Mouse (Mus musculus) central nervous system, embryonic 18 days (tissue): Measurements from ENCODE around the gene Tuba1b. TPM values are rescaled to one million over a fixed set of nuclear protein-coding genes. Genes with fewer than 3 reads are reported as not detected.

Experiments
- polyA plus RNA-seq: library from polyadenylated mRNA; depleted of rRNA; stranded (reverse); fragments of >200 nt; gene quantifications from 2 replicates; pipeline ENCODE4 v1.2.3, GENCODE M21; 2012; rRNA removed

Tuba1b gene
- 1,779 and 1,791 TPM in 2 replicates for polyA plus RNA-seq

DNA sequence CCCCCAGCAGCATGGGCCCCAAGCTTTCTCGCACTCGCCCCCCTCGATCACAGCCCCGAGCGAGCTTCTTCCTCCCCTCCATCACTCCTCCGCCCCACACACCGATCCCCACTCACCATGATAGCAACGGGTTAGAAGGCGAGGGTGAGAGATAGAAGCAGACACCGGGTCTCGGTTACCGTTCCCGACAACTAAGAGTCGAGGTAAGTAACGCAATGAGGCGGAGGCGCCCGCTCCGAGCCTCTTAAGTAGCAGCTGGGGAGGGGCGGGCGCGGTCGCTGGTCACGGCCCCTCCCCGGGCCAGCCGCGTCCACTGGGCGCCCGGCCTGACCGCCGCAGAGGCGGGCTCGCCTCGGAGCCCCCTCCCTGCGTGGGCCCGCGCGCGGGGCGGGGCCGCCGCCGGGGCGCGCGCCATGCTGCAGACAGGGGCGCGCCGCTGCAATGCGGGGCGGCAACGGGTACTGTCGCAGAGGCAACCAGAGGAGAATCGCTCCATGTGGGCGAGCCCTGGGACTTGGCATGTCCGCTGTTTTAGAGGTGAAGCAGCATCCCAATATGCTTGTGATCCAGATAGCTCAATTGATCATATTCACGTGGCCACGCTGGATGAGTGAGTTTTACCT lies at the start of gene Tuba1b:
TSS of gene Tuba1b (minus strand) at position 349 of the 623 bp plus-strand sequence.

DNA sequence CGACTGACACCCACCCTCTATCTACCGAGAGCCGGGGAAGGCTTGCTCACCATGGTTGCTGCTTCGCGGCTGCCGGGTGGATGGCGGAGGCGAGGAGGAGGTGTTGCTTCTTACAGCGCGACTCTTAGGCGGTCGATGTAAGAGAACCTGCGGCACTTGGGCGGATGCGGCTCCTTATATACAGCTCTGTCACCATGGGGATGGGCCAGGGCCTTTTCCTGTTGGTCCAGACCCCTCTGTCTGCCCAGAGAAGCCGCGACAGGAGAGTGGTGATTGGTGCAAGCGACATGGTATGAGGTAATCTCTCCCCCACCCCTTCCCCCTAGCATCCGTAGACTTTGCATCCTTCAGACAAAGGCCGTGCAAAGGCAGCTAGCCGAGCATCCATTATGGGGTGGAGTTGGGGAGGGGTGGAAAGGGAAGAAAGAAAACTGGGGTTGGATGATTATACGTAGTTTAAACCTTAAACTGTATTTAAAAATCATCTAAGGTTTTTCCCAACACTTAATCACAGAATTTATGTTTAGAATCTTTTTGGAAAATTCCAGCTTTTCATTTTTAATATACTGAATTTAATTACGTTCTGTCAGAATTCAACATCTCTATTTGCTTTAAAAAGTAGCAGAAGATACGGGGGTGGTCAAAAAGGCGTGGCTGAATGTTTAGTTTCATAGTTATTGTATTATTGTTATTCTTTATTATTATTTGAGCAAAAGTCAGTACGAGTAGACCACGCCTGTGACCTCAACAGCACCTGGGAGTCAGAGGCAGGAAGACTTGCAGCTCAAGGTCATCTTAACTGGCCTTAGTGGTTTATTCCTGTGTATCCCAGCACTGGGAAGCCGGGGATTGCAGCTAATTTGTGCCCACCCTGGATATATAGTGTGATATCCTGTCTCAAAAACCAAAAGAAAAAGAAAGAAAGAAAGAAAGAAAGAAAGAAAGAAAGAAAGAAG lies 19.3 kb upstream of the Tuba1b start, which contains the start of the genes Gm49450 and Tuba1a:
TSS of gene Gm49450 (minus strand) at position 151 of the 956 bp plus-strand sequence.
TSS of gene Tuba1a (minus strand) at position 303 of the 956 bp plus-strand sequence.

DNA sequence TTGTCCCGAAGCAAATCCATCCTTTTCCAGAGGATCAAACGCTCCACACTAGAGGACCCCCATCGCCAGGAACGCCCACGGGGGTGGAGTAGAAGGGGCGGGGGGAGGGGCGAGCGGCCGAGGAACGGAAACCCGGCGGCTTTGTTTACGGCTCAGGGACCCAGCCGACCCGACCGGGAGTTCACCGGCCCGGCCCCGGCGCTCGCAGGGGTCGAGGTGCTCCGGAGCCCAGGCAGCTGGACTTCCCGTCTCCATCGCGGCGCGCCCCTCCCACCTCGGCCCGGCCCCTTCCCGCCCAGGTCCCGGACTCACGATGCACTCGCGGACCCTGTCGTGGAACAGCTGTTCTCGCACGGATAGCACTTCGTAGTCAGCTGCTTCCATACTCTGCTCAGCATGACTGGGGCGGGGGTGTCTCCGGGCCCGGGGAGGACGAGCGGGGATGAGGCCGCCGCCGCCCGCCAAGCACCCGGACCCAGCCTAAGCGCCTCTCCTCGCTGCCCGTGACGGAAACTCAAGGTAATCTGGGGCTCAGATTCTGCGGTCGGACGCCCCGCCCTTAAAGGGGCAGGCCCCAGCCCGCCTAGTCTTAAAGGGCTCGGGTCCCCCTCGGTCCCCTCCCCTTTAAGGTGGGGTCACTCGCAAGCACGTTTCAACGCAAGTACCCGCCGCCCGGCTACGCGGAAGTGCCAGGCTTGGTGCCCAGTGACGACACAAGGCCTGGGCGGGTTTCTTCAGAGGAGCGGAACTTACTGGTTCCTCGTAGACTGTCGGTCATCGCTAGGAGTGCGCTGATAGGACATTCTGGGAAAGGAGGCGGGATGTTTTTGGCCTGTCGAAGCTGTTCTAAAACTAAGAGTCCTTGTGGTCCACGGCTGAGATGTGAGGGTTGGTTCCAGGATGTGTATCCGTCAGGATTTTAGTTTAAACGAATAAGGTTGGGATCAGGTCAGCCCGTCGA lies 16.5 kb downstream of the Tuba1b start, which contains the start of gene Lmbr1l:
TSS of gene Lmbr1l (minus strand) at position 694 of the 961 bp plus-strand sequence.

DNA sequence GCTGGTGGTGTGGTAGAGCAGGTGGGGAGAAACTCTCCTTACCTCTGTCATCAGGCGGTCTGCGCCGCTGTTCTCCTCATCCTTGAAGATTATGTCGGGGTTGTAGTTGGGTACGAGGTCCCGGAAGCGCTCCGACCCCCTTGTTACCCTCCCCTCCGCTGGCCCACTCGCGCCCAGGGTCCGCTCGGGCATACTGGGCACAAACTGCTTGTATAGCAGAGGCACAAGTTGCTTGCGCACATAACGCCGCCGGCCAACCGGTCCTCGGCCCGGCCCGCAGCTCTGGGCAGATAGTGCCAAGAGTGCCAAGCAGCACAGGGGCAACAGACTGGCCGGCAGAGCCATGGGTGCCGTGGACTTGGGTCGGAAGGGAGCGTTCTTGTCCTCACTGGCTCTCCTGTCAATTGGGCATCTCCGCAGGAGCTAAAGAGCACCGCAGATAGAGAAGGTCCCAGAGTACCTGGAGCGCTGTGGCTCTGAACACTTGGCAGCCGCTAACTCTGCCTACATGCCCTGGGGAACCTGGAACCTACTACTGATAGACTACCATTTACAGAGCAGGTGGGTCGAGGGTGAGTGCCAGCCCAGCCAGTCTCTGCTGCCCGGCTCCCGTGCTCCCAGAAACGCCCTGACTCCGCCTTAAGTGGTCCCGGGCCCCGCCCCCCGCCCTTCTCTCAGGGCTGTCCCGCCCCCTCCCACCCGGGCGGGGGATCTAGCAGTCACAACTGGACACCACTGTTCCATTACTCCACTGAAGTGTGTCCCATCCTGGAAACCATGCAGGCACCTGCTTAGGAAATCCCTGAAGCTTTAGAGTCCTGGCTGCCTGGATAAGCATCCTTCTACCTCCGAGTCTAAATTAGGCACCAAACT lies 36.2 kb downstream of the Tuba1b start, which contains the start of gene Dhh:
TSS of gene Dhh (minus strand) at position 613 of the 873 bp plus-strand sequence.

DNA sequence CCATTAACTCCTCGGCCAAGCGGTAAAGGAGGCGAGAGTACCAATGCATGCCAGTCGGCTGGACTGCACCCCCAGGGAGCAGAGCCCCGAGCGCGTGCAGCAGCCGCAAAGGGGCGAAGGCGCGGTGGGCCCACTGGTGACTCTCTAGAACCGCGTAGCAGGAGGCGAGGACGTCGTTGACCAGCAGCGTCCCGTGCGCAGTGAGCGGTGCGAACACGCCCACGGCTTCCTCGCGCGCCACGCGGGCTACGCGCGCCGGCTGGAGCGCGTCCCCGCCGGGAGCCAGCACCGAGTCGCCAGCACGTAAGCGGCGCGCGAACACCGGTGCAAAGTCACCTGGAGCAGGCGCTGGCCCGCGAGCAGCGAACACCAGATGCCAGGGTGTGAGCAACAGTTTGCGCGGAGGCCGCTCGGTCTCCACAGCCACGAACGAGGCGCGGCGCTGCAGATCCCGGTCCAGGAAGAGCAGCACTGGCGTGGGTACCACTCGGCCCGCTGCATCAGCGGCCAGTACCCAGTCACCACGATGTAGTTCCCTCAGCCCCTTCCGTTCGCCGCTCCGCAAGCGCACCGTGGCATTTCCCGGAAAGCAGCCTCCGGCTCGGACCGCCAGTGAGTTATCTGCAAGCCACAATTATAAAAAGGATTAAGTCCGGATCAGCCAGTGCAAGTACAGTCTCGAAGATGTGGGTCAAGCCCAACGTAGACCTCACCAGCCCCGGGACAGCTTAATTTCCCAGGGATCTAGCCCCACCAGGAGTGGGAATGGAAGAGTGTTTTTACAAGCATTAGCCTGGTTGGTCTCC lies 40.2 kb downstream of the Tuba1b start, which contains the start of gene Rhebl1:
TSS of gene Rhebl1 (minus strand) at position 601 of the 806 bp plus-strand sequence.

Other genes starting within 250 kb of the Tuba1b start
- gene Ccdc65, start 226.4 kb downstream of the Tuba1b start, polyA plus RNA-seq: 6.0 and 6.1 TPM in 2 replicates
- gene Fkbp11, start 206.4 kb downstream of the Tuba1b start, polyA plus RNA-seq: 3.0 and 6.1 TPM in 2 replicates
- gene Arf3, start 171.4 kb downstream of the Tuba1b start, polyA plus RNA-seq: 164 and 198 TPM in 2 replicates
- gene Wnt10b, start 156.4 kb downstream of the Tuba1b start, polyA plus RNA-seq: 0.35 and 1.4 TPM in 2 replicates
- gene Wnt1, start 144.7 kb downstream of the Tuba1b start, polyA plus RNA-seq: 0.19 and 0.21 TPM in 2 replicates
- 10.6 and 13.2 TPM in 2 replicates for gene Ddn, start 125.1 kb downstream of the Tuba1b start, polyA plus RNA-seq
- gene Prkag1, start 103.0 kb downstream of the Tuba1b start, polyA plus RNA-seq: 62.9 and 66.0 TPM in 2 replicates
- 21.3 and 24.1 TPM in 2 replicates for gene Kmt2d, start 63.4 kb downstream of the Tuba1b start, polyA plus RNA-seq
- 47.9 and 49.9 TPM in 2 replicates for gene Rhebl1, start 40.0 kb downstream of the Tuba1b start, polyA plus RNA-seq
- 0.39 and 1.5 TPM in 2 replicates for gene Dhh, start 36.0 kb downstream of the Tuba1b start, polyA plus RNA-seq
- 75.4 and 86.9 TPM in 2 replicates for gene Lmbr1l, start 16.3 kb downstream of the Tuba1b start, polyA plus RNA-seq
- 384 and 475 TPM in 2 replicates for gene Gm49450, start 19.0 kb upstream of the Tuba1b start, polyA plus RNA-seq
- gene Tuba1a, start 19.1 kb upstream of the Tuba1b start, polyA plus RNA-seq: 10,267 and 11,281 TPM in 2 replicates
- gene Tuba1c, start 95.3 kb upstream of the Tuba1b start, polyA plus RNA-seq: 32.6 and 36.8 TPM in 2 replicates
- 7.2 and 58.2 TPM in 2 replicates for gene Prph, start 120.6 kb upstream of the Tuba1b start, polyA plus RNA-seq
- gene Troap, start 140.0 kb upstream of the Tuba1b start, polyA plus RNA-seq: 5.7 and 7.4 TPM in 2 replicates
- 4.2 and 4.5 TPM in 2 replicates for gene C1ql4, start 153.3 kb upstream of the Tuba1b start, polyA plus RNA-seq
- gene Dnajc22, start 158.6 kb upstream of the Tuba1b start, polyA plus RNA-seq: 0.54 and 0.68 TPM in 2 replicates
- gene Spats2, start 191.4 kb upstream of the Tuba1b start, polyA plus RNA-seq: 37.9 and 39.9 TPM in 2 replicates